Mouse (Mus musculus): ENCODE results near the gene Rpl29. TPM values are rescaled to one million over a fixed set of nuclear protein-coding genes. Genes with fewer than 3 reads are reported as not detected.

The Rpl29 gene
- polyA plus RNA-seq (2015; fragmentation: Nextera tagmentation; extraction: Ambion mirVana) = 659 and 696 TPM in 2 replicates

GRCm38 (mm10) chr9:106429221-106430014 is at the start of gene Rpl29:
Rpl29 (plus strand) TSS chr9:106429454.
- H3K9ac ChIP-seq = peak within 1 kb of the TSS; percentile 100
- WGBS = under 1% methylated on average over 55 of the region's 55 CpGs

DNA sequence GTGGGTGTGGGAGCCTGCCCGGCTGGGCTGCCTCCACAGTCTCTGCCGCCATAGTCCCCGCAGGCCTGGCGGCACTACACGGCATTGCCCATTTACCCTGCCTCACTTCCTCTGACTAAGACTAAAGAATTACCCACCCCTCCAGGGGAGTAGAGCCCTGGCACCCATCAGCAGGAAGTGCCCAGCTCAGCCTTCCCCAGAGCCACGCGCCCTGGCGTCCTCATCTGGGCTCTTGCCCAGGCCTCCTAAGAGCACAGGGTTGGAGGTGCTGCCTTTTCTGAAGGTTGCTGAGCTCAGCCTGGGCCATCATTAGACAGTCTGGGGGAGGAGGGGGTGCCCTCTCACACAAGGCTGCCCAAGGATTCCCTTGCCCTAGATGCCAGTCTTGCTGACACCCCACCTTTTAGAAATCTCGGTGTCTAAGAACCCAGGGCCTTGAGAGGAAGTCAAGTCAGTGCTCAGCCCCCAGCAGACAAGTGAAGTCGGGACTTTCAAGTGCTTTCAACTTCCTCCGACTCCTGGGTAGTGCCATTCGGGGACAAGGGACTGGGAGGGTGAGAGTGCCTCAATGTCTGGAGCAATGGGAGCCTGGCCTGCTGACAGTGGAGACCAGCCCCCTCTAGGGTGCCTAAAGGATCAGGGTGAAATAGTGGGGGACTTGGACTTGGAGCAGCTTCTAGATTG is 42.9 kb upstream of the Rpl29 start:
- WGBS = 79% methylated on average over 12 of the region's 12 CpGs
- no peak overlapping the region for H3K27ac ChIP-seq (replicated peaks)
- H3K4me2 ChIP-seq = no peak overlapping the region
- H3K4me1 ChIP-seq = peaks cover 44% of the 10 kb centered on the region
- H3K9me3 ChIP-seq = 0 out of 2 replicates have a peak, but pooled peaks cover 10% of the 10 kb centered on the region
- no peaks in the 10 kb centered on the region for H3K27me3 ChIP-seq (replicated peaks)
- ATAC-seq (ENCODE audit: extremely low read depth, insufficient number of reproducible peaks, low FRiP score, low TSS enrichment) = no peak
- no peaks in the 10 kb centered on the region for H3K36me3 ChIP-seq
- H3K4me3 ChIP-seq = no peak overlapping the region
- H3K9ac ChIP-seq = 0 out of 2 replicates have a peak overlapping the region, but pooled peaks have one; percentile 5

More at GRCm38 (mm10) chr9:106429221-106430014, at the start of gene Rpl29:
- Histone ChIP-seq H3K36me3 (peaks cover 38% of the 10 kb centered on the region), H3K4me2 (peak within 1 kb of the TSS; percentile 81), H3K4me1 (peaks cover 25% of the 10 kb centered on the region), H3K27me3 (replicated peaks) (no peaks in the 10 kb centered on the region), H3K4me3 (peak within 1 kb of the TSS; percentile 93), H3K9me3 (no peaks in the 10 kb centered on the region), H3K27ac (replicated peaks) (peak within 1 kb of the TSS; percentile 99)
- peak; percentile 87 for ATAC-seq (ENCODE audit: extremely low read depth, insufficient number of reproducible peaks, low FRiP score, low TSS enrichment)

DNA sequence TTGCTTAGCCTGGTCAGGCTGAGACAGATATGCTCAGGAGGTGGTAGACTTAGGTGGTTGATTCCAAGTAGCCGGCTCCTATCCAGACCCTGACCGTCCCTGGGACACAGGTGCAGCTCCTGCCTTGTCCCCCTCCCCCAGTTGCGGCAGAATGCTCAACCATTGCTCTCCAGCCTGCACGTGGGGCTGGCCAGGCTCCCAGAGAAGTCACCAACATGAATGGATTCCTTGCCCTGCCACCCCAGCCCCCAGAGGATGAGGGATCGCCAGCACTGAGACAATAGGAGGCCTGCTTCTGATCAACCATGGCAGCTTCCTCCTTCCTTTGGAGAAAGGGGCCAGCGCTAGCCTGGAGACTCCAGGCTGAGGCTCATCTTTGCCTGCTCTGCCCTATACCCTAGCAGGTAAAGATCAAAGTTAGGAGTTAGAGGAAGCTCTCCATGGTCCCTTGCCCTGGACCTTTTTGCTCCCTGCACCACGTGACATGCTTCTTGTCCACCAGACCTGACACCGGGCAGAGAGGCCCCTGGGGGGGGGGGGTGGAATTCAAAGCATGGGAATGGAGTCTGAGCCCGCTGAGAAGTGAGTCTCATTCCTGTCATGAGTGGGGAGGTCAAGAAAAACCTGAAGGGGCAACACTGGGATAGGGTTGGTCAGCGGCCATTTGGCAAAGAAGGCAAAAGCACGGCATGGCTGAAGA is 36.3 kb upstream of the Rpl29 start:
- ATAC-seq (ENCODE audit: extremely low read depth, insufficient number of reproducible peaks, low FRiP score, low TSS enrichment) = no peak
- no peaks in the 10 kb centered on the region for H3K36me3 ChIP-seq
- no peak overlapping the region for H3K4me2 ChIP-seq
- WGBS = 55% methylated on average over 11 of the region's 11 CpGs
- no peaks in the 10 kb centered on the region for H3K27me3 ChIP-seq (replicated peaks)
- no peak overlapping the region for H3K4me3 ChIP-seq
- no peak overlapping the region for H3K9ac ChIP-seq
- 0 out of 2 replicates have a peak, but pooled peaks cover 10% of the 10 kb centered on the region for H3K9me3 ChIP-seq
- 0 out of 2 replicates have a peak overlapping the region, but pooled peaks have one; percentile 29 for H3K27ac ChIP-seq (replicated peaks)
- peaks cover 54% of the 10 kb centered on the region for H3K4me1 ChIP-seq

GRCm38 (mm10) chr9:106393548-106393947 is 35.7 kb upstream of the Rpl29 start:
- Histone ChIP-seq H3K27ac (replicated peaks) (no peak overlapping the region), H3K27me3 (replicated peaks) (no peaks in the 10 kb centered on the region), H3K4me3 (no peak overlapping the region), H3K9me3 (0 out of 2 replicates have a peak, but pooled peaks cover 10% of the 10 kb centered on the region), H3K4me1 (peaks cover 57% of the 10 kb centered on the region), H3K9ac (no peak overlapping the region), H3K36me3 (no peaks in the 10 kb centered on the region), H3K4me2 (no peak overlapping the region)
- ATAC-seq (ENCODE audit: extremely low read depth, insufficient number of reproducible peaks, low FRiP score, low TSS enrichment) = no peak
- WGBS = 70% methylated on average over 8 of the region's 8 CpGs

DNA sequence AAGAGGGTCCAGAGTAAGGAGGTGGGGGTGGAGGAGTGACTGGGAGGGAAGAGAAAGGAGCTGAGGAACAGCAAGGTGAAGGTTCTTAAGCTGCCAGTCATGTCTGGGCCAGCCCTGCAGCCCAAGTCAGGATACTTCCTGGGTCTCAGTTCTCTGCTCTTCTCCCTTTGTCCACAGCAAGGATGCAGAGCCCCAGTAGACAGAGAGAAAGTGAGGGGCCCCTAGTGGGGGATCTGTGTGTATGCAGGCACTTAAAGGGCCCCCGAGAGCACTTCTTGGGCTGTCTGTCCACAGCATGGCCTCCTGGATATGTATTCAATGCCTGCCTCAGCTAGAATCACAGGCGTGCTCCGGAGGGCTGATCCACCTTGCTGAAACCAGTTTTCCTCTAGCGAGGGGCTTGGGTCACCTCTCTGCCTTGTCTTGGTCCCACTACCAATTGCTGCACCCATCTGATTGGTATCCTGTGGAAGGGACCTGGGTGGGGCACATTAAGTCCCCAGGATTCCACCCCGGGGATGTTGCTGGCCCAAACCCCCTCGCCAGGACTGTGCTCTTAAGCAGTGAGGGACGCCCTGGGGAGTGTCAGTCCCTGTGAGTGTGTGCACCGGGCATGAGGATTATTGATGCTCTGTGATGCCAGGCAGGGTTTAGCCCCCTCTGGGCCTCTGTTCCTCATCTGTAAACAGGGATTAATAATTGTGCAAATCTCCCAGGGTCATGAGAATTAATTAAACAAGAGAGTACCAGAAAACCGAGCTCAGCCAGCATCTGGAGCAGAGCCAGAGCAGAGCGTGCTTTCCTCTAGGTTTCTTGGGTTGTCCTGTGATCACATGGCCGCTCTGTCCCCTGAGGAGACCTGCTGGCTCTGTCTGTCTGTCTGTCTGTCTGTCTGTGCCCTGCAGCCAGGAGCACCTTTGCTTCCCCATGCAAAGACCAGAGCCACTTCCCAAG is 34.3 kb upstream of the Rpl29 start:
- no peak overlapping the region for H3K27ac ChIP-seq (replicated peaks)
- ATAC-seq (ENCODE audit: extremely low read depth, insufficient number of reproducible peaks, low FRiP score, low TSS enrichment) = no peak

GRCm38 (mm10) chr9:106397733-106398132 is 31.5 kb upstream of the Rpl29 start:
- Histone ChIP-seq H3K4me2 (0 out of 2 replicates have a peak overlapping the region, but pooled peaks have one; percentile 18), H3K9me3 (no peaks in the 10 kb centered on the region), H3K36me3 (no peaks in the 10 kb centered on the region), H3K4me1 (peaks cover 62% of the 10 kb centered on the region), H3K4me3 (no peak overlapping the region), H3K9ac (no peak overlapping the region; the same call in 1 of the 2 replicates), H3K27ac (replicated peaks) (peak overlapping the region; percentile 73), H3K27me3 (replicated peaks) (no peaks in the 10 kb centered on the region)
- 16% methylated on average over 4 of the region's 4 CpGs for WGBS
- no peak for ATAC-seq (ENCODE audit: extremely low read depth, insufficient number of reproducible peaks, low FRiP score, low TSS enrichment)

More for the DNA sequence above, 34.3 kb upstream of the Rpl29 start:
- H3K9ac ChIP-seq = peak overlapping the region; percentile 39; the same call in 1 of the 2 replicates
- no peak overlapping the region for H3K4me3 ChIP-seq
- no peak overlapping the region for H3K4me2 ChIP-seq
- no peaks in the 10 kb centered on the region for H3K36me3 ChIP-seq
- WGBS = 51% methylated on average over 11 of the region's 11 CpGs
- H3K4me1 ChIP-seq = peaks cover 64% of the 10 kb centered on the region
- H3K9me3 ChIP-seq = no peaks in the 10 kb centered on the region
- no peaks in the 10 kb centered on the region for H3K27me3 ChIP-seq (replicated peaks)

DNA sequence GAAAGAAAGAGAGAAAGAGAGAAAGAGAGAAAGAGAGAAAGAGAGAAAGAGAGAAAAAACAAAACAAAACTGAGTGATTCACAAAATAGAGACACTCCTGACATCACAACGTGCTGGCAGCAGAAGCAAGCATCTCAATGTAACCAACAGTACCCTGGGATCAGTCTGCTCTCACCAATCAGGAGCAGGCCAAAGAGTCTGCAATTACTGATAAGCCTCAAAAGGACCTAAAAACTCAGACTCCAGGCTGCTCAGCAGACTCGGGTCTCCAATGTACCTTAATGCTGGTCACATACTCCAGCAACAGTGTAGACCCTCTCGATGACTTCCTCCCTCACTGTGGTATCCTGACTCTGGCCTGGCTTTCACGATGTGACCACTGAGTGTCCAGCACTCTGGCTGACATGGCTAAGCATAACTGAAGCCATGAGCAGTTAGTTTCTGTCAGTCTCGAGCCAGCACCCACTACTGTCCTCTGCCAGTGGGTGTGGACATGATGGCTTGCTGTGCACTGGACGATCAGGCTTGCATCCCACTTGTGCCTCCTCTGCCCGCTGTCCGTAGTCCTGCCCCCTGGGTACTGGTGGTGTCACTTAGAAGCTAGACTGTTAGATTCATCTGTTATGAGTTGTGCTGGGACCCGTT is 30.5 kb upstream of the Rpl29 start:
- Histone ChIP-seq H3K27ac (replicated peaks) (no peak overlapping the region), H3K36me3 (no peaks in the 10 kb centered on the region), H3K9me3 (no peaks in the 10 kb centered on the region), H3K9ac (no peak overlapping the region), H3K27me3 (replicated peaks) (no peaks in the 10 kb centered on the region), H3K4me1 (peaks cover 62% of the 10 kb centered on the region), H3K4me3 (no peak overlapping the region), H3K4me2 (no peak overlapping the region)
- 56% methylated on average over 9 of the region's 9 CpGs for WGBS
- ATAC-seq (ENCODE audit: extremely low read depth, insufficient number of reproducible peaks, low FRiP score, low TSS enrichment) = no peak

DNA sequence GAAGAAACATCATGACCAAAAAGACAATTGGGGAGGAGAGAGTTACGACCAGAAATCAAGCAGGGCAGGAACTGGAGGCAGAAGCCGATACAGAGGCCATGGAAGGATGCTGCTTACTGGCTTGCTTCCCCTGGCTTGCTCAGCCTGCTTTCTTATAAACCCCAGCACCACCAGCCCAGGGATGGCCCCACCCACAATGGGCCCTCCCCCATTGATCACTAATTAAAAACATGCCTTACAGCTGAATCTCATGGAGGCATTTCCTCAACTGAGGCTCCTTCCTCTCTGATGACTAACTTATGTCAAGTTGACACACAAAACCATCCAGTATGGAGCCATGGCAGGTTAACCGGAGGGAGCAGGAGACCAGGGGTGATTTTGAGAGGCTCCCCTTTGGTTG is 29.4 kb upstream of the Rpl29 start:
- H3K4me2 ChIP-seq = no peak overlapping the region
- H3K4me3 ChIP-seq = no peak overlapping the region
- H3K36me3 ChIP-seq = no peaks in the 10 kb centered on the region
- no peak overlapping the region for H3K9ac ChIP-seq
- H3K9me3 ChIP-seq = no peaks in the 10 kb centered on the region
- no peak overlapping the region for H3K27ac ChIP-seq (replicated peaks)
- H3K4me1 ChIP-seq = peaks cover 57% of the 10 kb centered on the region
- H3K27me3 ChIP-seq (replicated peaks) = no peaks in the 10 kb centered on the region
- 88% methylated on average over 3 of the region's 3 CpGs for WGBS
- ATAC-seq (ENCODE audit: extremely low read depth, insufficient number of reproducible peaks, low FRiP score, low TSS enrichment) = no peak

GRCm38 (mm10) chr9:106402149-106402548 is 27.1 kb upstream of the Rpl29 start:
- no peak overlapping the region for H3K27ac ChIP-seq (replicated peaks)
- H3K9ac ChIP-seq = no peak overlapping the region

More at GRCm38 (mm10) chr9:106402149-106402548, 27.1 kb upstream of the Rpl29 start:
- ATAC-seq (ENCODE audit: extremely low read depth, insufficient number of reproducible peaks, low FRiP score, low TSS enrichment) = no peak
- Histone ChIP-seq H3K4me1 (peaks cover 73% of the 10 kb centered on the region), H3K36me3 (no peaks in the 10 kb centered on the region), H3K4me3 (no peak overlapping the region), H3K27me3 (replicated peaks) (no peaks in the 10 kb centered on the region), H3K9me3 (no peaks in the 10 kb centered on the region), H3K4me2 (no peak overlapping the region)
- 50% methylated on average over 5 of the region's 5 CpGs for WGBS

Data from heart, embryonic 13.5 days (tissue).